Mouse (Mus musculus) heart, embryonic 13.5 days (tissue): ENCODE results near the gene Olfr27. TPM values are rescaled to one million over a fixed set of nuclear protein-coding genes. Genes with fewer than 3 reads are reported as not detected.

Experiments used
- ATAC-seq: fragments of 200-750 bp; cut with Nextera tagmentation; 2 replicates; pipeline ENCODE4 v1.8.0; 2017; ENCODE audit warnings: moderate TSS enrichment; ENCODE audit not compliant: insufficient number of reproducible peaks, low FRiP score, low TSS enrichment; ENCODE audit errors: extremely low read depth
- H3K27ac ChIP-seq: fragments of 300-500 bp; sonication (generic); replicated peaks from 2 replicates; pipeline ENCODE4 v1.5.1; 2015; ENCODE audit warnings: moderate library complexity, mild to moderate bottlenecking, inconsistent platforms
- H3K27me3 ChIP-seq: fragments of 300-500 bp; sonication (generic); replicated peaks from 2 replicates; pipeline ENCODE4 v1.6.1; 2015; ENCODE audit warnings: mild to moderate bottlenecking, inconsistent platforms
- H3K36me3 ChIP-seq: fragments of 300-500 bp; sonication (generic); 2 replicates; pipeline ENCODE4 v1.6.1; 2015; ENCODE audit warnings: mild to moderate bottlenecking, inconsistent platforms
- H3K4me1 ChIP-seq: fragments of 300-500 bp; sonication (generic); 2 replicates; pipeline ENCODE4 v1.6.1; 2015; ENCODE audit warnings: inconsistent platforms
- H3K4me2 ChIP-seq: fragments of 300-500 bp; sonication (generic); 2 replicates; pipeline ENCODE4 v1.6.1; 2015; ENCODE audit warnings: inconsistent platforms, mild to moderate bottlenecking, moderate library complexity
- H3K4me3 ChIP-seq: fragments of 300-500 bp; sonication (generic); 2 replicates; pipeline ENCODE4 v1.5.1; 2015; ENCODE audit warnings: moderate library complexity, mild to moderate bottlenecking, inconsistent platforms
- H3K9ac ChIP-seq: fragments of 300-500 bp; sonication (generic); 2 replicates; pipeline ENCODE4 v1.6.1; 2015; ENCODE audit warnings: inconsistent platforms, mild to moderate bottlenecking, moderate library complexity
- H3K9me3 ChIP-seq: fragments of 300-500 bp; sonication (generic); 2 replicates; pipeline ENCODE4 v1.6.1; 2016; ENCODE audit warnings: inconsistent platforms
- WGBS: fragments of 180-500 bp; shearing (Covaris S2); methylation state at CpG from one replicate; pipeline ENCODE4 v1.1.7; 2015; ENCODE audit warnings: mixed read lengths; 5-methylcytosine and 5-hydroxymethylcytosine counted together
- polyA plus RNA-seq: library from polyadenylated mRNA; unstranded; fragments of >200 nt; fragmentation: Nextera tagmentation; extraction: Ambion mirVana; gene quantifications from 2 replicates; pipeline ENCODE4 v1.2.1, GENCODE M21; 2015

Olfr27 gene
- polyA plus RNA-seq: not detected in 2 replicates

DNA sequence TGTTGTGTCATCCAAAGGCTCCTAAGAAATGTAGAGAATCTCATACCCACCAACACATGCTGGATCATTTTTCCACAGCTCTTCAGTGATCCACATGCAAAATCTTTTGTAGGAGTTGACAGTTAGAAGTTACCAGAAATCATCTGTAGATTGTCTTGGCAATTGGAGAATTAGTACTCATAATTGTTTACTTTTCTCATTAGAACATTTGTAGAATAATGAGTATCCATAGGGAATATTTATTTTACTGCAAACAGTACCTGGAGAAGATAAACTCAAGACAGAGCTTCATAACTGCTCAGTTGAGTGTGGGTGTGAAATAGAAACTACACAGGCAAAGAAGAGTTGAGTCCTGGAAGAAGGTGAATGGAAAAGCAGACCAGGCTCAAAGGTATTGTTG lies at the start of gene Olfr27:
Gene Olfr27, plus strand, starts transcription at position 301 of the 400 bp plus-strand sequence.
- no peak within 1 kb of the TSS for H3K4me2 ChIP-seq
- H3K27ac ChIP-seq: no peak within 1 kb of the TSS
- H3K9me3 ChIP-seq: 0 out of 2 replicates have a peak, but pooled peaks cover 2% of the 10 kb centered on the region
- no peak within 1 kb of the TSS for H3K4me3 ChIP-seq
- H3K4me1 ChIP-seq: no peaks in the 10 kb centered on the region
- no peak for ATAC-seq
- H3K27me3 ChIP-seq: no peaks in the 10 kb centered on the region
- no peaks in the 10 kb centered on the region for H3K36me3 ChIP-seq
- no peak within 1 kb of the TSS for H3K9ac ChIP-seq

GRCm38 (mm10) chr9:39078787-39079186 lies 49.1 kb upstream of the Olfr27 start, which contains the start of gene Olfr938:
Gene Olfr938 (minus strand): TSS chr9:39078887.
- Histone ChIP-seq H3K36me3 (no peaks in the 10 kb centered on the region), H3K9ac (no peak within 1 kb of the TSS), H3K27ac (no peak within 1 kb of the TSS), H3K4me1 (no peaks in the 10 kb centered on the region), H3K4me2 (no peak within 1 kb of the TSS), H3K9me3 (peaks cover 13% of the 10 kb centered on the region), H3K27me3 (no peaks in the 10 kb centered on the region), H3K4me3 (no peak within 1 kb of the TSS)
- 71% methylated on average over 2 of the region's 2 CpGs for WGBS
- ATAC-seq: no peak

DNA sequence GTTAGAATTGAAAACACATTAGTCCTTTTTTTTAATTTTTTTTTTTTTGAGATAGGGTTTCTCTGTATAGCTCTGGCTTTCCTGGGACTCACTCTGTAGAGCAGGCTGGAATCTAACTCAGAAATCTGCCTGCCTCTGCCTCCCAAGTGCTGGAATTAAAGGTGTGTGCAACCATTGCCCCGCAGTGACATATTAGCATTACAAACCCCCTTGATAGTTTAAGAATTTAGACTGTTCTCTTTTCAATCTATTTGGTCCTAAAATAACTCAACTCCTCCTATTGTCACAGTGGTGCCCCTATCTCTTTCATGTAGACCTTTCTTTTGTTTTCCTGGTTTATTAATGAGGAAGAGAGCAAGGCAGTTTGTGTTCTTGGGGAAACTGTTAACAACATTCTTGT lies 605 bp upstream of the Olfr27 start:
- Histone ChIP-seq H3K27ac (no peak overlapping the region), H3K9me3 (0 out of 2 replicates have a peak, but pooled peaks cover 2% of the 10 kb centered on the region), H3K4me3 (no peak overlapping the region), H3K36me3 (no peaks in the 10 kb centered on the region), H3K27me3 (no peaks in the 10 kb centered on the region), H3K9ac (no peak overlapping the region), H3K4me1 (no peaks in the 10 kb centered on the region), H3K4me2 (no peak overlapping the region)
- WGBS: 77% methylated on average over 1 of the region's 1 CpGs
- no peak for ATAC-seq

GRCm38 (mm10) chr9:39152401-39152800 lies 24.5 kb downstream of the Olfr27 start:
- H3K4me3 ChIP-seq: no peak overlapping the region
- H3K4me2 ChIP-seq: no peak overlapping the region
- H3K27me3 ChIP-seq: no peaks in the 10 kb centered on the region
- H3K9ac ChIP-seq: no peak overlapping the region
- H3K9me3 ChIP-seq: peaks cover 1% of the 10 kb centered on the region; the same call in 1 of the 2 replicates
- no peaks in the 10 kb centered on the region for H3K36me3 ChIP-seq
- H3K27ac ChIP-seq: no peak overlapping the region
- H3K4me1 ChIP-seq: no peaks in the 10 kb centered on the region
- ATAC-seq: no peak
- 38% methylated on average over 1 of the region's 1 CpGs for WGBS

DNA sequence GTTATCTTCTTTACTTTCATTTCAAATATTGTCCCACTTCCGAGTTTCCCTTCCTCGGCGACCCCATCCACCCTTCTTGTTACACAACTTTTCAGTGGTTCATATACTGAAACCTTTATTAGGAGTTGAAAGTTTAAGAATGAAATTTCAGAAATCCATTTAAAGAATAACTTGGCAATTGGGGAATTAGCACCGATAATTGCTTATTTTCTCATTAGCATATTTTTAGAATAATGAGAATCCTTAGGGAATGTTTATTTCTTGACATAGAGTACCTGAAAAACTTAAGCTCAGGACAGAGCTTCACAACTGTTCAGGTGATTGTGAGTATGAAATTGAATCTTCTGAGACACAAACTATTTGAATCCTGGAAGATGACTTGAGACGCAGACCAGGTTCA lies 38.1 kb downstream of the Olfr27 start, which contains the start of gene Olfr943:
Gene Olfr943, plus strand, starts transcription at position 301 of the 400 bp plus-strand sequence.
- H3K9ac ChIP-seq: no peak within 1 kb of the TSS
- no peaks in the 10 kb centered on the region for H3K27me3 ChIP-seq
- H3K4me1 ChIP-seq: no peaks in the 10 kb centered on the region
- no peak within 1 kb of the TSS for H3K4me3 ChIP-seq
- no peak for ATAC-seq
- H3K4me2 ChIP-seq: no peak within 1 kb of the TSS
- 0 out of 2 replicates have a peak, but pooled peaks cover 5% of the 10 kb centered on the region for H3K9me3 ChIP-seq
- no peaks in the 10 kb centered on the region for H3K36me3 ChIP-seq
- 79% methylated on average over 5 of the region's 5 CpGs for WGBS
- H3K27ac ChIP-seq: no peak within 1 kb of the TSS

Other genes with a start within 250 kb of the Olfr27 start
- not detected in 2 replicates for gene Olfr930, start 198.3 kb upstream of the Olfr27 start, polyA plus RNA-seq
- gene Olfr933, start 155.8 kb upstream of the Olfr27 start, polyA plus RNA-seq: not detected in 2 replicates
- not detected in 2 replicates for gene Olfr934, start 139.8 kb upstream of the Olfr27 start, polyA plus RNA-seq
- gene Olfr935, start 128.4 kb upstream of the Olfr27 start, polyA plus RNA-seq: not detected in 2 replicates
- gene Olfr146, start 104.8 kb upstream of the Olfr27 start, polyA plus RNA-seq: not detected in 2 replicates
- not detected in 2 replicates for gene Olfr937, start 63.2 kb upstream of the Olfr27 start, polyA plus RNA-seq
- gene Olfr938, start 49.2 kb upstream of the Olfr27 start, polyA plus RNA-seq: not detected in 2 replicates
- not detected in 2 replicates for gene Olfr943, start 38.2 kb downstream of the Olfr27 start, polyA plus RNA-seq
- gene Olfr944, start 73.8 kb downstream of the Olfr27 start, polyA plus RNA-seq: not detected in 2 replicates
- gene Olfr1537, start 121.9 kb downstream of the Olfr27 start, polyA plus RNA-seq: not detected in 2 replicates
- gene Olfr945, start 148.7 kb downstream of the Olfr27 start, polyA plus RNA-seq: not detected in 2 replicates
- not detected in 2 replicates for gene Olfr948, start 197.9 kb downstream of the Olfr27 start, polyA plus RNA-seq